Mouse (Mus musculus): ENCODE results near the gene 4930595M18Rik. TPM values are rescaled to one million over a fixed set of nuclear protein-coding genes. Genes with fewer than 3 reads are reported as not detected.

4930595M18Rik gene
- polyA plus RNA-seq (2012; rRNA removed): not detected in 2 replicates

DNA sequence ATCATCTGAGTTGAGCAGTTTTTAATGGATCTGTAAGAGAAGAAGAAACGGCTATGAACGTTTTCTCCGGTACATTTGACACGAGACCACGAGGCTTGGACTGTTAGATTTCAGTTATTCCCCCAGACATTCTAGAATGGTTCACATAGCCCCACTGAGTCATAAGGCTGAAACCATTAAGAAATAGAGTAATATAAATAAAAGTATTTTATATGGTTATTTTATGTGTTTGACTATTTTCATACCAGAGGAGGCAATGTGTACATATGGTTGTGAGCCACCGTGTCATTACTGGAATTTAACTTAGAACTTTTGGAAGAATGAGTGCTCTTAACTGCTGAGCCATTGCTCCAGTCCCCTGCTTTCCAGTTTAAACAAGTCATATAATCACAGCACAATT lies at the start of gene 4930595M18Rik:
Gene 4930595M18Rik (minus strand): TSS at position 101 of the 400 bp plus-strand sequence.

